9 mouse cellular contexts compared by ENCODE assay signal in the genomic region with DNA sequence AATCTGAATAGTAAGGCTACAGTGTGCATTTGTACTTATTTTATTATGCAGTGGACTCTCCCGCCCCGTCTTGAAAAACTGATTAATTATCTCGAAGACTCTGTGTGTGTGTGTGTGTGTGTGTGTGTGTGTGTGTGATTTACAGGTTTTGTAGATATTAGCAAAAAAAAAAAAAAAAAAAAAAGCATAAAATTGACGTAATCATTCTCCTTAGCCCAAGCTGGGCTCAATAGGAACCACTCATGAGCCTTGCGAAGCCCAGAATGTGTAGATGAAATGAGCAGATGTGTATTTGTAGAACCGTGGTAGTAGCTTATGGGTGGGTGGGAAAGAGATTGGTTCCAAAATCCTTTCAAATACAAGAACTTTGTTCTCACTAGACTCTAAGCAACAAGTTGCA. TPM values are rescaled to one million over a fixed set of nuclear protein-coding genes. Genes with fewer than 3 reads are reported as not detected.
A peak's percentile ranks its signal among the peaks of the same experiment; 100 is the strongest.
DNase-seq lines count a peak whose midpoint lies in the region; ATAC-seq and TF ChIP-seq lines count a peak whose summit lies in the region.
"Had no signal": no experiment of that assay in that cellular context is flagged by ENCODE, and none has a peak within 500 bp of the region (broad histone marks: within the 10 kb centered on the region; RNA-seq: fewer than 3 reads in every experiment).

No protein-coding gene starts in this region.

- 65% methylated on average over 6 of the region's 6 CpGs for WGBS in embryonic facial prominence, embryonic 12.5 days
- 67% methylated on average over 6 of the region's 6 CpGs for WGBS in intestine, embryonic 15.5 days
- WGBS in neural tube, embryonic 12.5 days = 71% methylated on average over 6 of the region's 6 CpGs

- peaks cover 6% of the 10 kb centered on the region; the same call in 1 of the 2 replicates for H3K36me3 ChIP-seq in embryonic facial prominence, embryonic 12.5 days
- H3K36me3 ChIP-seq in intestine, embryonic 15.5 days = no peaks in the 10 kb centered on the region
- no peaks in the 10 kb centered on the region for H3K36me3 ChIP-seq in neural tube, embryonic 12.5 days

- ATAC-seq in embryonic facial prominence, embryonic 12.5 days (ENCODE audit: insufficient number of reproducible peaks, insufficient read depth, low FRiP score, low TSS enrichment) = no peak
- no peak for ATAC-seq in intestine, embryonic 15.5 days
- no peak for ATAC-seq in neural tube, embryonic 12.5 days (ENCODE audit: low FRiP score, low read depth)

- no peak for TF ChIP-seq CTCF in layer of hippocampus, adult 2 months (conservative IDR thresholded peaks at IDR 0.05)

- peaks cover 9% of the 10 kb centered on the region for H3K4me1 ChIP-seq in embryonic facial prominence, embryonic 12.5 days
- H3K4me1 ChIP-seq in intestine, embryonic 15.5 days (replicated peaks) = peaks cover 8% of the 10 kb centered on the region
- peaks cover 7% of the 10 kb centered on the region for H3K4me1 ChIP-seq in neural tube, embryonic 12.5 days

- peak overlapping the region; percentile 88 for H3K4me2 ChIP-seq in embryonic facial prominence, embryonic 12.5 days (replicated peaks)
- H3K4me2 ChIP-seq in intestine, embryonic 15.5 days (replicated peaks) = peak overlapping the region; percentile 65
- H3K4me2 ChIP-seq in neural tube, embryonic 12.5 days (replicated peaks) = peak overlapping the region; percentile 85

- peak overlapping the region; percentile 93 for H3K27ac ChIP-seq in layer of hippocampus, adult 2 months
- peak overlapping the region; percentile 73; the same call in 1 of the 2 replicates for H3K27ac ChIP-seq in embryonic facial prominence, embryonic 12.5 days
- peak overlapping the region; percentile 73 for H3K27ac ChIP-seq in intestine, embryonic 15.5 days
- no peak overlapping the region for H3K27ac ChIP-seq in neural tube, embryonic 12.5 days

- H3K27me3 ChIP-seq in embryonic facial prominence, embryonic 12.5 days = no peaks in the 10 kb centered on the region
- no peaks in the 10 kb centered on the region for H3K27me3 ChIP-seq in intestine, embryonic 15.5 days (replicated peaks)
- no peaks in the 10 kb centered on the region for H3K27me3 ChIP-seq in neural tube, embryonic 12.5 days (replicated peaks)

- peak in 1 of 2 experiments; percentile 16 for DNase-seq in layer of hippocampus, adult 2 months (ENCODE audit: low spot score in 2 of 2)
- no peak for DNase-seq in layer of hippocampus, adult 8-10 months (ENCODE audit: low spot score in 2 of 2)
- no peak for DNase-seq in left cerebral cortex, adult 8-10 months (ENCODE audit: low spot score in 2 of 2)
- no peak for DNase-seq in ovary, postnatal 10 days (ENCODE audit: low spot score)
- no peak for DNase-seq in right cerebral cortex, adult 2 months (ENCODE audit: low spot score in 2 of 2)

- H3K9ac ChIP-seq in embryonic facial prominence, embryonic 12.5 days = peak overlapping the region; percentile 86
- peak overlapping the region; percentile 66; the same call in 1 of the 2 replicates for H3K9ac ChIP-seq in intestine, embryonic 15.5 days
- no peak overlapping the region for H3K9ac ChIP-seq in neural tube, embryonic 12.5 days

- H3K4me3 ChIP-seq in layer of hippocampus, adult 2 months = peak overlapping the region; percentile 91
- peak overlapping the region; percentile 92 for H3K4me3 ChIP-seq in embryonic facial prominence, embryonic 12.5 days
- H3K4me3 ChIP-seq in intestine, embryonic 15.5 days (replicated peaks) = peak overlapping the region; percentile 76
- H3K4me3 ChIP-seq in neural tube, embryonic 12.5 days = 0 out of 2 replicates have a peak overlapping the region, but pooled peaks have one; percentile 86

- no peaks in the 10 kb centered on the region for H3K9me3 ChIP-seq in embryonic facial prominence, embryonic 12.5 days
- no peaks in the 10 kb centered on the region for H3K9me3 ChIP-seq in intestine, embryonic 15.5 days
- H3K9me3 ChIP-seq in neural tube, embryonic 12.5 days = no peaks in the 10 kb centered on the region

RNA-seq across cellular contexts. Expression of a gene that starts 20.2 kb away (rescaled TPM):
- 10 to 100 TPM; 57.7 to 58.2 TPM for total RNA-seq in layer of hippocampus, adult 2 months (2021)
- total RNA-seq in layer of hippocampus, adult 8-10 months (2022) = 10 to 100 TPM; 56.1 to 62.0 (median 59.3) TPM
- polyA plus RNA-seq in embryonic facial prominence, embryonic 12.5 days (2016; fragmentation: Nextera tagmentation; extraction: Ambion mirVana) = 186 and 195 TPM in 2 replicates
- 125 and 126 TPM in 2 replicates for polyA plus RNA-seq in intestine, embryonic 15.5 days (2015; fragmentation: Nextera tagmentation; extraction: Ambion mirVana)
- polyA plus RNA-seq in neural tube, embryonic 12.5 days (2016; fragmentation: Nextera tagmentation; extraction: Ambion mirVana) = 175 TPM in 2 replicates
- total RNA-seq in left cerebral cortex, adult 8-10 months (2022) = 10 to 100 TPM; 65.4 to 69.3 (median 68.7) TPM

RNA-seq across cellular contexts. Expression of a gene that starts 42.9 kb away (rescaled TPM):
- total RNA-seq in layer of hippocampus, adult 2 months (2021) = not detected
- total RNA-seq in layer of hippocampus, adult 8-10 months (2022) = not detected
- polyA plus RNA-seq in embryonic facial prominence, embryonic 12.5 days (2016; fragmentation: Nextera tagmentation; extraction: Ambion mirVana) = not detected in 2 replicates
- 1.6 and 2.4 TPM in 2 replicates for polyA plus RNA-seq in intestine, embryonic 15.5 days (2015; fragmentation: Nextera tagmentation; extraction: Ambion mirVana)
- polyA plus RNA-seq in neural tube, embryonic 12.5 days (2016; fragmentation: Nextera tagmentation; extraction: Ambion mirVana) = not detected in 2 replicates
- not detected for total RNA-seq in left cerebral cortex, adult 8-10 months (2022)
- total RNA-seq: hematopoietic stem cell, adult 5-6 weeks had no signal

RNA-seq across cellular contexts. Expression of a gene that starts 53.6 kb away (rescaled TPM):
- total RNA-seq in layer of hippocampus, adult 2 months (2021) = not detected
- total RNA-seq in layer of hippocampus, adult 8-10 months (2022) = under 1 TPM in 1 of 4 experiments, not detected in 3; 0.14 TPM
- polyA plus RNA-seq in embryonic facial prominence, embryonic 12.5 days (2016; fragmentation: Nextera tagmentation; extraction: Ambion mirVana) = 0.75 and 0.87 TPM in 2 replicates
- 17.4 and 18.8 TPM in 2 replicates for polyA plus RNA-seq in intestine, embryonic 15.5 days (2015; fragmentation: Nextera tagmentation; extraction: Ambion mirVana)
- polyA plus RNA-seq in neural tube, embryonic 12.5 days (2016; fragmentation: Nextera tagmentation; extraction: Ambion mirVana) = 0.49 and 0.89 TPM in 2 replicates
- total RNA-seq in left cerebral cortex, adult 8-10 months (2022) = not detected
- total RNA-seq: hematopoietic stem cell, adult 5-6 weeks had no signal
